Mouse (Mus musculus) spleen, postnatal 36 days (tissue): ENCODE results near the gene Pfdn4.
"Not testable (repeated sequence)": the region's sequence is repeated elsewhere in the genome, so short reads cannot be mapped to it uniquely, and the experiment has no call there.

Experiments used
- DNase-seq, 2 experiments: peaks; one replicate each; pipeline ENCODE4 v3.0.0; 2022; ENCODE audit warnings: low spot score in 2 of 2, mixed read lengths in 1 of 2

Pfdn4 gene

DNA sequence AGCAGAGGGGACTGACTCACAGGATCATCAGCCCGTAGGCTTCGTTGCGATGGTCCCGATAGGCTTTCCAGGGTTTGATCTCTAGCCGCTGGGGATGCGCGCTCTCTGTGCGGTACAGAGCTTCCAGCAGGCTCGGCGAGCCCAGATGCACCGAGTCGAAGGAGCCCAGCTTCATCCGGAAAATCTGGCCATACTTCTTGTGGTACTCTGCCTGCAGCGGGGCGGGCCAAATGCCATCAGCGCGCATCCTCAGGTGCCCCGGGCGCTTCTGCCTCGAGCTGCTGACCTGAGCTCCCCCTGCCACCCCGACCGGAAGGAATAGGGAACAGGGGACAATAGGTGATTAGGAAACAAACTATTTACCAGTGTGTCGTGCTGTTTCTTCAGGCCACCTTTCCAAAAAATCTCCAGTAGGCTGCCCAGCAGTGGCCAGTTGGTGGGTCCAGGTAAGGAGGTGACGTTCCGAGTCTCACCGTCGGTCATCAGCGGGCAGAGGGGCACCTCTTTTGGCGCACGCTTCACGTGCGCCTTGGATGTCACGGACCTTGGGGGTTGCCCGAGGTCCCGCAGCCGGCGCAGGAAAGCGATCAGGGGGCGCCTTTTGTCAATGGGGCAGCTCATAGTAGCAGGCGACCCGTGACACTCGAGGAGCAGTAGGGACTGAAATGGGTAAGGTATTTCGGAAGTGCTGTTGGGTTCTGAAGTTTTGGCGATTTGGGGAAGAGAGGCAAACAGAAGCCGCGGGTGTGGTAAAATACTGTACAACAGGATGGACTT lies at the start of gene Pfdn4:
Gene Pfdn4 (plus strand): TSS at position 275 of the 777 bp plus-strand sequence.
- no peak for DNase-seq

GRCm38 (mm10) chr2:170446843-170447383 lies 49.3 kb upstream of the Pfdn4 start:
- no peak for DNase-seq

- DNase-seq: no peak
Measured at GRCm38 (mm10) chr2:170447651-170448050, 48.6 kb upstream of the Pfdn4 start.

DNA sequence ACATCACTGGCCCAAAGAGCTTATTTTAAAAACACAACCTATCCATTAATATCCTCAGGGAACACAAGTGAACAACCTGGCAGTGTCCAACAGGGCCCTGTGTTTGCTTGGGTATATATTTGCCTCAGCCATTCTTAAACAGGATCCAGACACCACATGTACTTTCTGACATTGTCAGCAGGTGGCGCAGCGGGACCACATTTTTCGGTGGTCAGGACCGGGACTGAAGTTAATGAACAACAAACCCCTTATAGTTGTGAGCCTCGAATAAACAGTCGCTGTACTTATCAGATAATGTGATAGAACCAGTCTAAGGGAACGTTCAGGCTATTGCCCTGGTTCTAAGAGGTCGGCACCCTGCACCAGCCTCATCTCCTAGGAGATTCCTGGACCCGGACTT lies 45.3 kb upstream of the Pfdn4 start:
- DNase-seq: peak; percentile 32 to 43

GRCm38 (mm10) chr2:170453809-170454208 lies 42.4 kb upstream of the Pfdn4 start:
- DNase-seq: not testable (repeated sequence)

- no peak for DNase-seq
Measured at GRCm38 (mm10) chr2:170459183-170459582, 37.0 kb upstream of the Pfdn4 start.

DNA sequence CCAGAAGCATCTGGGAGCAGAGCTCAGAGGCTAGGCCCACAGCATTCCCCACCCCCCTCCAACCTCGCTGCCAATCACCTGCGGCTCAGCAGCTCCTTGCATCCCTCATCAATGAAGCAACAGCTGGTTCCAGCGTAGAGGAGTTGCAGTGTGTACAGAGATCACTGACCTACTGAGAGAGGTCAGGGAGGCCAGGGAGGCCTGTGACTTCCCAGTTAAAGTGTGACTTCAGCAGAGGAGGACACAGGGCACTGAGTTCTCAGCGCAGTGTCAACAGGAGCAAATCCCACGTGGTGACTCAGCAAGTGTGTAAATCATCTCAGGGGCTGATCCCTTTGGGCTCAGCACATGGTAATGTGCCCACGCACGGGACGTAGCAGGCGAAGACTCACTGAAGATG lies 36.4 kb upstream of the Pfdn4 start:
- DNase-seq: no peak

- no peak for DNase-seq
Measured at GRCm38 (mm10) chr2:170461652-170462051, 34.6 kb upstream of the Pfdn4 start.

GRCm38 (mm10) chr2:170464817-170465216 lies 31.4 kb upstream of the Pfdn4 start:
- no peak for DNase-seq

DNA sequence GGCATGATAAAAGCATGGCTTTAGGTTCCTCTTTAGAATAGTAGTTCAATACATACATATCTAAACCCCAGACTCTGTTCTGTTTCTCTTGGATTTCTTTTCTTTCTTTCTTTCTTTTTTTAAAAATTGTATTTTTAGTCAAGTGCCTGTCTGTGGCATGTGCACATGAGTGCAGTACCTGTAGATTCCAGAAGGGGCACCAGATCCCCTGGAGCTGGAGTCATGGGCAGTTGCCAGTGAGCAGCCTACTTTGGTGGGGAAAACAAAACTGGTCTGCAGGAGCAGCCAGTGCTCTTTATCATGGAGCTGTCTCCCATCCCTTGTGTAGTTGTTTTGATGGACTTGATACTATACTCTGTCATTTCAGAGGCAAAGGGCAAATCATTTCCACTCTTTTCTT lies 28.2 kb upstream of the Pfdn4 start:
- DNase-seq: no peak

- no peak for DNase-seq
Measured at GRCm38 (mm10) chr2:170469616-170470308, 26.5 kb upstream of the Pfdn4 start.

- no peak for DNase-seq
Measured at GRCm38 (mm10) chr2:170470591-170470990, 25.6 kb upstream of the Pfdn4 start.

DNA sequence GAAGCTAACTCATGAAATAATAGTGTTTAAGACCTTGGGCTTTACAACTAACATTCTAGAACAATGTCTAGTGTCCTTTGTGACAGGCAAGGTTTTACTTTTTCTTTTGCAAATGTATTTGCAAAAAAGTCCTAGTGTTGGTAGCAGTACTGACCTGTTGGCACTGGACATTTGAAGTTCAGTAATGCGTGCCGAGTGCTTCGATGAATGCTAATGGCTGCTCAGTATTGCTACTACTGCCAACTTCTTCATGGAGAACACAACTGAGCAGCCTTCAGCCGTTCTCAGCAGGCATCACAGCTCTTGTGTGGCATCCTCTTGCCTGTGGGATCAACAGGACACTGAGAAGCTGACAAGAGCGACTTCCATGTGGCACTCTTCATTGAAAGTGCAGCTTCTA lies 22.1 kb upstream of the Pfdn4 start:
- no peak for DNase-seq

- DNase-seq: no peak
Measured at GRCm38 (mm10) chr2:170475164-170475563, 21.1 kb upstream of the Pfdn4 start.

- no peak for DNase-seq
Measured at GRCm38 (mm10) chr2:170476215-170476614, 20.0 kb upstream of the Pfdn4 start.

DNA sequence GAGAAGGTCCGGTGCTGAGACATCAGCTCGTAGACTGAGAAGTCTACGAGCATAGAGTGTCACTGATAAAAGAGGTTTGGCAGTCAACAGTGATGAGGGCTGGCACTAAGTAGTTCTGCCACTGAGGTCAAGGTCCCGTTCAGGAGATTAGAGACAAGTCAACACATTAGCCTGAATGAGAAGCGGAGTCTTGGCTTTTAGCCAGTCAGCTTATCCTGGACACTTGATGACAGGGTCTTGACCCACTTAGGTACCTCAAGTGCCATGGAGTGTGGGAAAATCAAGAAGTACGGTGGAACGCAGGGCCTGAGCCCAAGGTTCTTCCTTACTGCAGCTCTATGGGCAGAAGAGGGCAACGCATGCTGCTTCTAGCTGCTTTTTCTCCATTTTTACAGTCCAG lies 19.6 kb upstream of the Pfdn4 start:
- DNase-seq: no peak

DNA sequence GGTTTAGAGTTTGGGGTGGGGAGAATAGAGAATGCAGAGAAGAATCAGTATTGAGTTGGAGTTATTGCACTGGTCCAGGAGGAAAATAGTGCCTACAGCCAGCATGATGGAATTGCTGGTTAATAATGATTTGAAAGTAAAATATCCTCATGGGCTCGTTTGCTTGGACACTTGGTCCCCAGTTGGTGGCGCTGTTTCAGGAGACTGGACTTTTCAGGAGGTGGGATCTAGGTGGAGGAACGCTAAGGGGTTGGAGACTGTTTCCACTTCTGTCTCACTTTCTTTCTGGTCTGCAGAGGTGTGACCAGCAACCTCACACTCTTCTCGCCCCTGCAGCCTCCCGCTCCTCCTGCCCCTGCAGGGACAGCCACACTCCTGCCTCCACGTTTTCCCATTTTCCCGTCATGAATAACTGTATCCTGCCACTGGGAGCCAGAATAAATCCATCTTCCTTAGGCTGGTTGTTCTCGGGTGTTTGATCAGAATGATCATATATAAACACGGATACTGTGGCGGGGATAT lies 14.1 kb upstream of the Pfdn4 start:
- DNase-seq: no peak

DNA sequence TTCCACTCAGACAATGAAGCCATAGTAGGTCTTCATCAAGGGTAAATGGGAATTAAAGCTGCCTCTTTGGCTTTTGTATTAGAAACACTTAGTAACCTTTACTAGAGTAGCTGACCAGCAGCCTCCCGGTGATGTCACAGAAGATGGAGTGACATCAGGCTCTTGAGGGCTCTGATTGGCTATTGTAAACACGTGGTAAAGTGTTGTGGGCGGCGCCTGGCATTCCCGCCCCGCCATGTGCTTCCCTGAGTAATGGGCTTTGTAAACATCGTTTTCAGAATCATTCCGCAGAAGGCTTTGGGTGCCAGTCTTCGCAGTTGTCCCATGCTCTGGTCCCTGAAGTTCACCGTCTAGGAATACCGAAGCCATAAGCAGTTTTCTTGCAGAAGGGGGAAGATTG lies 12.3 kb upstream of the Pfdn4 start:
- DNase-seq: no peak

DNA sequence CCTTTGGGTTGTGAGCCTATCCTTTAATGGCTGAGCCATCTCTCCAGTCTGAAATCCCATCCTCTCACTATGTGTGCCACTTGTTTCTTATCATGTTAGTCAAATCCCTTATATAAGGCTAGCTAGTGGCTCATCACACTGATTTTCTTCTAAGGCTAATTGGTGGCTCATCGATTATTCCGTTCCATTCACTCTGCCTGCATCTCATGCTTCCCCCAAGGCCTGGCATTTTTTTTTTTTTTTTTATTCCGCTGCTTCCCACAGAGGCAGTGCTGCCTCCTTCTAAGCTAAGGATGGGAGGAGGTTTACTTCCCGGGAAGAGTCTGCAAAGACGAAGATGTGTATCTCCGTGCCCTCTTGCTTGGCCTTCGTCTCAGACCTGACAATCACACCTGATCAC lies 9.0 kb upstream of the Pfdn4 start:
- DNase-seq: no peak

- DNase-seq: no peak
Measured at GRCm38 (mm10) chr2:170487890-170488502, 8.2 kb upstream of the Pfdn4 start.

DNA sequence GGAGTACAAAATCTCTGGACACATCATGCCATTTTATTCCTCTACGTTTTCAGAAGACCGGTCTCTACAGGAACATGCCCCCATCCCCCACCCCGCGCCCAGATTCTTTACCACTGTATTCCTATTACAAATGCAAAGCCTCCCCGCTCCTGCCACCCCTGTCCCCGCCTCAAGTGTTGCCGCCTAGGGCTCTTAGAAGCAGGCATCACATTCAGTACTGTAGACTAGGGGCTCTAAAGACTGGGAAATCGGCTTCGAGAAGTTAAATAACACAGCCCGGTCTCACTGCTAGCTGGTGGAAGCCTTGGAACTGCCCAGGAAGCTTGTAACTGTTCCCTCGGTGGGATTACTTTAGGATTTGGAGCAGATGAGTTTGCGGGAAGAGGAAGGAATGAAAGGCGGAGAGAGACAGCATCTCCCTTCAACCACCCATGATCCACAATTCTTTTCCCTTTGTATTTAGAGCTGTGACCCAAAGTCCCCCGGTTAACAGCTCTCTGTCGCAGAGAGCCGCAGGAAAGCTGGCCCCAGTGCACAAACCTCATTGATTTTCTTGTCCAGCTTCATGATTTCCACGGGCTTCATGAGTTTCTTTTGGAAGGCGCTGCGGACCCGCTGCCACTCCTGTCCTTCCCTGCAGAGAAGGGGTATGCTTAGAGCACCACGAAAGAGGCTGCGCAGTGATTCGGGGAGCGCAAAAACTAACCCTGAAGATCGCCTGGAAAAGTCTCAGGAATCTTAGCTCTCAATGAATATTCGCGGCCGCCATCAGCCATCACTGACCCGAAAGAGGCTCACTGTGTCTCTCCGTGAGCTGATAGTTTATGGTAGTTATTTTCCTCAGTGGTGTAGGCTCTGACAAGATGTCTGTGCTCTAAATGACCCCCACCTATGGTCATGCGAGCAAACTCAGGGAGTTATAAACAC lies 1.2 kb upstream of the Pfdn4 start:
- no peak for DNase-seq
